25 mouse cellular contexts compared by ENCODE assay signal in genomic region chr8:12323238-12323637, GRCm38 (mm10). TPM values are rescaled to one million over a fixed set of nuclear protein-coding genes. Genes with fewer than 3 reads are reported as not detected.
DNase-seq lines count a peak whose midpoint lies in the region; ATAC-seq and TF ChIP-seq lines count a peak whose summit lies in the region.
"Had no signal": no experiment of that assay in that cellular context is flagged by ENCODE, and none has a peak within 500 bp of the region (broad histone marks: within the 10 kb centered on the region; RNA-seq: fewer than 3 reads in every experiment).

No protein-coding gene starts in this region.

- no peak for TF ChIP-seq CTCF in forebrain, postnatal 0 days (IDR thresholded peaks at IDR 0.05; ENCODE audit: low read depth)

- H3K27ac ChIP-seq in forebrain, embryonic 14.5 days (ENCODE audit: low read depth, low read length) = no peak overlapping the region; the same call in 1 of the 2 replicates
- H3K27ac ChIP-seq in forebrain, postnatal 0 days (ENCODE audit: low read depth, low read length) = no peak overlapping the region
- no peak overlapping the region for H3K27ac ChIP-seq in kidney, embryonic 16.5 days (ENCODE audit: low read length)
- H3K27ac ChIP-seq in forebrain, embryonic 16.5 days (ENCODE audit: low read length) = no peak overlapping the region
- no peak overlapping the region for H3K27ac ChIP-seq in hindbrain, embryonic 16.5 days (ENCODE audit: low read depth, low read length)
- H3K27ac ChIP-seq: embryonic facial prominence, embryonic 13.5 days had no signal

- DNase-seq in forebrain, embryonic 14.5 days (ENCODE audit: low spot score) = peak; percentile 87
- no peak for DNase-seq in forebrain, postnatal 0 days
- no peak for DNase-seq in kidney, postnatal 14 days
- no peak for DNase-seq in left cerebral cortex, postnatal 4 days
- DNase-seq: adrenal gland, postnatal 14 days; cerebellum, adult 18-20 months; cerebellum, adult 9-11 months; cerebellum, postnatal 36 days; gastrocnemius, postnatal 14 days; heart, postnatal 36 days; kidney, adult 2 months had no signal

- ATAC-seq in forebrain, embryonic 14.5 days = peak; percentile 40
- ATAC-seq in forebrain, postnatal 0 days = no peak
- ATAC-seq in kidney, embryonic 16.5 days (ENCODE audit: low FRiP score, low TSS enrichment) = 0 out of 2 replicates have a peak, but pooled peaks have one; percentile 15
- ATAC-seq in forebrain, embryonic 16.5 days = peak; percentile 29
- peak; percentile 64 for ATAC-seq in hindbrain, embryonic 16.5 days
- ATAC-seq: activated CD4-positive, CD25-positive, alpha-beta regulatory T cell, adult 4 months; intestine, embryonic 16.5 days; Patski had no signal

- H3K4me1 ChIP-seq in forebrain, embryonic 14.5 days (ENCODE audit: control insufficient read depth, insufficient read depth, low read length) = peaks cover 70% of the 10 kb centered on the region
- peaks cover 26% of the 10 kb centered on the region for H3K4me1 ChIP-seq in forebrain, postnatal 0 days (ENCODE audit: insufficient read depth)
- H3K4me1 ChIP-seq in kidney, embryonic 16.5 days (ENCODE audit: insufficient read depth, low read length) = peaks cover 8% of the 10 kb centered on the region; the same call in 1 of the 2 replicates
- peaks cover 69% of the 10 kb centered on the region for H3K4me1 ChIP-seq in forebrain, embryonic 16.5 days (replicated peaks; ENCODE audit: control insufficient read depth, insufficient read depth, low read length)
- peaks cover 38% of the 10 kb centered on the region for H3K4me1 ChIP-seq in hindbrain, embryonic 16.5 days (ENCODE audit: control insufficient read depth, insufficient read depth, low read depth, low read length)

- intact Hi-C loops in left cerebral cortex, postnatal 4 days (cut with DNase I) = no loop called here

- no peaks in the 10 kb centered on the region for H3K9me3 ChIP-seq in forebrain, embryonic 14.5 days (replicated peaks; ENCODE audit: control insufficient read depth, low read length)
- no peaks in the 10 kb centered on the region for H3K9me3 ChIP-seq in forebrain, postnatal 0 days (ENCODE audit: low read length)
- no peaks in the 10 kb centered on the region for H3K9me3 ChIP-seq in kidney, embryonic 16.5 days (ENCODE audit: low read length)
- H3K9me3 ChIP-seq in forebrain, embryonic 16.5 days (ENCODE audit: control insufficient read depth, low read length) = no peaks in the 10 kb centered on the region
- no peaks in the 10 kb centered on the region for H3K9me3 ChIP-seq in hindbrain, embryonic 16.5 days (ENCODE audit: control insufficient read depth, low read length)
- H3K9me3 ChIP-seq: embryonic facial prominence, embryonic 13.5 days; heart, embryonic 13.5 days had no signal

- H3K4me2 ChIP-seq in forebrain, embryonic 14.5 days (ENCODE audit: low read length) = no peak overlapping the region
- H3K4me2 ChIP-seq in forebrain, postnatal 0 days (ENCODE audit: low read depth) = no peak overlapping the region
- no peak overlapping the region for H3K4me2 ChIP-seq in kidney, embryonic 16.5 days (replicated peaks; ENCODE audit: low read depth, low read length)
- H3K4me2 ChIP-seq in forebrain, embryonic 16.5 days (ENCODE audit: low read length) = no peak overlapping the region
- H3K4me2 ChIP-seq in hindbrain, embryonic 16.5 days (ENCODE audit: low read length) = no peak overlapping the region
- H3K4me2 ChIP-seq: embryonic facial prominence, embryonic 13.5 days; heart, embryonic 13.5 days had no signal

- no peak overlapping the region for H3K9ac ChIP-seq in forebrain, embryonic 14.5 days (ENCODE audit: low read length)
- no peak overlapping the region for H3K9ac ChIP-seq in forebrain, postnatal 0 days
- H3K9ac ChIP-seq in kidney, embryonic 16.5 days (replicated peaks; ENCODE audit: low read length) = no peak overlapping the region
- H3K9ac ChIP-seq in forebrain, embryonic 16.5 days (replicated peaks; ENCODE audit: low read depth, low read length) = no peak overlapping the region
- H3K9ac ChIP-seq in hindbrain, embryonic 16.5 days (ENCODE audit: low read depth, low read length) = no peak overlapping the region
- H3K9ac ChIP-seq: embryonic facial prominence, embryonic 13.5 days; heart, embryonic 13.5 days had no signal

- H3K27me3 ChIP-seq in forebrain, embryonic 14.5 days (replicated peaks; ENCODE audit: control insufficient read depth, insufficient read depth, low read length) = no peaks in the 10 kb centered on the region; the same call in 1 of the 2 replicates
- H3K27me3 ChIP-seq in forebrain, postnatal 0 days (ENCODE audit: insufficient read depth, low read length) = peaks cover 6% of the 10 kb centered on the region; the same call in 1 of the 2 replicates
- peaks cover 21% of the 10 kb centered on the region for H3K27me3 ChIP-seq in kidney, embryonic 16.5 days (ENCODE audit: insufficient read depth, low read length)
- H3K27me3 ChIP-seq in forebrain, embryonic 16.5 days (replicated peaks; ENCODE audit: control insufficient read depth, insufficient read depth, low read length) = peaks cover 3% of the 10 kb centered on the region; the same call in 1 of the 2 replicates
- H3K27me3 ChIP-seq in hindbrain, embryonic 16.5 days (replicated peaks; ENCODE audit: control insufficient read depth, insufficient read depth, low read length) = peaks cover 25% of the 10 kb centered on the region

- no peak overlapping the region for H3K4me3 ChIP-seq in forebrain, embryonic 14.5 days (ENCODE audit: low read depth, low read length)
- H3K4me3 ChIP-seq in forebrain, postnatal 0 days (ENCODE audit: low read depth, low read length) = no peak overlapping the region
- H3K4me3 ChIP-seq in kidney, embryonic 16.5 days (ENCODE audit: low read length) = no peak overlapping the region
- no peak overlapping the region for H3K4me3 ChIP-seq in forebrain, embryonic 16.5 days (replicated peaks; ENCODE audit: low read length)
- no peak overlapping the region for H3K4me3 ChIP-seq in hindbrain, embryonic 16.5 days (ENCODE audit: low read length)
- H3K4me3 ChIP-seq: embryonic facial prominence, embryonic 13.5 days; heart, embryonic 13.5 days had no signal

- 18% methylated on average over 3 of the region's 3 CpGs for WGBS in forebrain, embryonic 14.5 days
- 23% methylated on average over 3 of the region's 3 CpGs for WGBS in forebrain, postnatal 0 days
- 82% methylated on average over 3 of the region's 3 CpGs for WGBS in kidney, embryonic 16.5 days
- 16% methylated on average over 3 of the region's 3 CpGs for WGBS in forebrain, embryonic 16.5 days
- 30% methylated on average over 3 of the region's 3 CpGs for WGBS in hindbrain, embryonic 16.5 days

- no peaks in the 10 kb centered on the region for H3K36me3 ChIP-seq in forebrain, embryonic 14.5 days (ENCODE audit: control insufficient read depth, insufficient read depth, low read length)
- H3K36me3 ChIP-seq in forebrain, postnatal 0 days (ENCODE audit: insufficient read depth) = no peaks in the 10 kb centered on the region
- no peaks in the 10 kb centered on the region for H3K36me3 ChIP-seq in kidney, embryonic 16.5 days (ENCODE audit: insufficient read depth, low read length)
- no peaks in the 10 kb centered on the region for H3K36me3 ChIP-seq in forebrain, embryonic 16.5 days (ENCODE audit: control insufficient read depth, insufficient read depth)
- no peaks in the 10 kb centered on the region for H3K36me3 ChIP-seq in hindbrain, embryonic 16.5 days (ENCODE audit: control insufficient read depth, insufficient read depth, low read length)
- H3K36me3 ChIP-seq: embryonic facial prominence, embryonic 13.5 days; heart, embryonic 13.5 days had no signal

RNA-seq across cellular contexts. Expression of gene A230072I06Rik, which starts 44.6 kb away (rescaled TPM):
- 0.27 TPM in 1 of 2 replicates, not detected in the other for polyA plus RNA-seq in forebrain, embryonic 14.5 days (2014; fragmentation: Nextera tagmentation; extraction: Ambion mirVana)
- total RNA-seq in forebrain, postnatal 0 days (2014; rRNA removed) = 0.15 and 0.48 TPM in 2 replicates
- polyA plus RNA-seq in forebrain, postnatal 0 days (2015; fragmentation: Nextera tagmentation; extraction: Ambion mirVana) = not detected in 2 replicates
- polyA plus RNA-seq in kidney, embryonic 16.5 days (2015; fragmentation: Nextera tagmentation; extraction: Ambion mirVana) = not detected in 2 replicates
- polyA plus RNA-seq in forebrain, embryonic 16.5 days (2015; fragmentation: Nextera tagmentation; extraction: Ambion mirVana) = 0.17 and 0.77 TPM in 2 replicates
- 0.08 TPM in 1 of 2 replicates, not detected in the other for polyA plus RNA-seq in hindbrain, embryonic 16.5 days (2015; fragmentation: Nextera tagmentation; extraction: Ambion mirVana)
- under 1 TPM in 1 of 2 experiments, not detected in 1; 0.44 TPM for total RNA-seq in left cerebral cortex, postnatal 4 days (2021)
- total RNA-seq: adrenal gland, adult 18-20 months; adrenal gland, postnatal 14 days; CH12.LX; gastrocnemius, adult 18-20 months; gastrocnemius, postnatal 14 days; heart, adult 8-10 months; heart, postnatal 36 days had no signal
- polyA plus RNA-seq: activated CD4-positive, CD25-positive, alpha-beta regulatory T cell, adult 4 months; embryonic facial prominence, embryonic 13.5 days; gonadal fat pad, adult 2 months; heart, embryonic 13.5 days; heart, postnatal 0 days; intestine, embryonic 16.5 days; kidney, adult 2 months; Patski had no signal
